Mouse (Mus musculus) stomach, postnatal 0 days (tissue): ENCODE measurements around the gene Kbtbd7. TPM values are rescaled to one million over a fixed set of nuclear protein-coding genes. Genes with fewer than 3 reads are reported as not detected.
"Not testable (repeated sequence)": the region's sequence is repeated elsewhere in the genome, so short reads cannot be mapped to it uniquely, and the experiment has no call there.

ENCODE experiments used
- ATAC-seq: fragments of 200-750 bp; cut with Nextera tagmentation; 2 replicates; pipeline ENCODE4 v1.8.0; 2017; ENCODE audit not compliant: low FRiP score, low TSS enrichment
- DNase-seq: peaks from one replicate; pipeline ENCODE4 v3.0.0-alpha.2; 2016; ENCODE audit warnings: low spot score
- H3K27ac ChIP-seq: fragments of 300-500 bp; sonication (generic); replicated peaks from 2 replicates; pipeline ENCODE4 v1.5.1; 2014; ENCODE audit warnings: mild to moderate bottlenecking, control low read depth
- H3K27me3 ChIP-seq: fragments of 300-500 bp; sonication (generic); 2 replicates; pipeline ENCODE4 v1.6.1; 2014; ENCODE audit warnings: low read length; ENCODE audit not compliant: control insufficient read depth, insufficient read depth
- H3K36me3 ChIP-seq: fragments of 300-500 bp; sonication (generic); 2 replicates; pipeline ENCODE4 v1.6.1; 2014; ENCODE audit warnings: low read length, mixed read lengths; ENCODE audit not compliant: control insufficient read depth, insufficient read depth
- H3K4me1 ChIP-seq: fragments of 300-500 bp; sonication (generic); replicated peaks from 2 replicates; pipeline ENCODE4 v1.6.1; 2014; ENCODE audit warnings: antibody characterized with exemption; ENCODE audit not compliant: control insufficient read depth, insufficient read depth
- H3K4me2 ChIP-seq: fragments of 300-500 bp; sonication (generic); replicated peaks from 2 replicates; pipeline ENCODE4 v1.6.1; 2014; ENCODE audit warnings: low read depth, mild to moderate bottlenecking, control low read depth, moderate library complexity
- H3K4me3 ChIP-seq: fragments of 300-500 bp; sonication (generic); 2 replicates; pipeline ENCODE4 v1.5.1; 2014; ENCODE audit warnings: low read depth, low read length, control low read depth
- H3K9ac ChIP-seq: fragments of 300-500 bp; sonication (generic); 2 replicates; pipeline ENCODE4 v1.6.1; 2014; ENCODE audit warnings: mild to moderate bottlenecking, low read length, control low read depth, mixed read lengths
- H3K9me3 ChIP-seq: fragments of 300-500 bp; sonication (generic); 2 replicates; pipeline ENCODE4 v1.6.1; 2016; ENCODE audit warnings: low read length; ENCODE audit not compliant: control insufficient read depth
- CTCF ChIP-seq: IDR thresholded peaks from 2 replicates; pipeline ENCODE4 v1.5.1; 2016; ENCODE audit warnings: antibody characterized with exemption, low read depth, mild to moderate bottlenecking, moderate library complexity
- EP300 ChIP-seq: optimal IDR thresholded peaks from 2 replicates; pipeline ENCODE3; 2016; ENCODE audit warnings: antibody characterized with exemption
- WGBS: fragments of 180-500 bp; shearing (Covaris S2); extraction: QIAGEN DNeasy Blood & Tissue Kit; methylation state at CpG from one replicate; pipeline ENCODE4 v1.1.7; 2014; 5-methylcytosine and 5-hydroxymethylcytosine counted together
- polyA plus RNA-seq: library from polyadenylated mRNA; unstranded; fragments of >200 nt; fragmentation: Nextera tagmentation; extraction: Ambion mirVana; gene quantifications from 2 replicates; pipeline ENCODE4 v1.2.1, GENCODE M21; 2015

Gene Kbtbd7
- polyA plus RNA-seq, 1 experiment from 2014 or later: 5.1 TPM

DNA sequence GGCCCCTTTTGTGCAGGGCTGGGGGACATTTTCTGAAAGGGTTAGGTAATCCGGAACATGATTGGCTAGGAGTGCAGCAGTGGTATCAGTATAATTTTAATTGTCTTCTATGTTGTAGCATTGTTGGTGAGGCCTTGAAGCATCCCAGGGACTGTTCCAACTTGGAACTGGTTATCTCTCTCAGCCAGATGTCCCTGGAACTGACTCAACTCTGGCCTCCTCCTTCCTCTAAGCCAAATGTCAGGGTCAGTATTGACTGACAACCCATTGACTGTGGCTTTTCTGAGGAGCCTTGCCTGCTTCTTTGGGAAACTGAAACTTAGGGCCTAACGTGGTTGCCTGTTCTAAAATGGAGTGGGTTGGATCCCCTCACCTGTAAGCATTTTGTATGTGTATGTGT is 14.3 kb downstream of the Kbtbd7 start:
- Histone ChIP-seq H3K9ac (no peak overlapping the region), H3K27me3 (no peaks in the 10 kb centered on the region), H3K36me3 (no peaks in the 10 kb centered on the region), H3K4me3 (no peak overlapping the region), H3K9me3 (no peaks in the 10 kb centered on the region), H3K4me2 (no peak overlapping the region), H3K4me1 (no peaks in the 10 kb centered on the region), H3K27ac (no peak overlapping the region)
- no peak for DNase-seq
- ATAC-seq: no peak
- TF ChIP-seq CTCF: no peak
- TF ChIP-seq EP300: no peak
- 84% methylated on average over 2 of the region's 2 CpGs for WGBS

DNA sequence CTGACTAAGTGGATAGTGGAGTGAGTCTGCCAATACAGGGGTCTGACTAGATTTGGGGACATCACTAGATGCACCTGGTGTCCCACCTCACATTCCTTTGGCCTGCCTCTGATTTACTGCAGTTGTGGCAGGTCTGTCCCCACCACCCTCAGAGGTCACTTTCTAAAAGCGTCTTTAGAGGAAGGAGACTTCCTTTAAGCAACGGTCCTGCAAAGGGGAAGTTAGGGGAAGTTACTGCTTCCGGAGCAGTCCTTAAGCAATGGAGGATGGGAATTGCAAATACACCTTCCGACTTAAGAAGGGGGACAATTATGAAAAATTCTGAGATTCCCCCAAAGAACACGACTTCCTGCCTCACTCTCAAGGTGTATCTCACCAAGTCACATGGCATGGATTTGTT is 15.1 kb downstream of the Kbtbd7 start:
- H3K4me2 ChIP-seq: no peak overlapping the region
- H3K4me3 ChIP-seq: no peak overlapping the region
- no peak overlapping the region for H3K9ac ChIP-seq
- no peak for ATAC-seq
- no peak overlapping the region for H3K27ac ChIP-seq
- no peaks in the 10 kb centered on the region for H3K36me3 ChIP-seq
- H3K27me3 ChIP-seq: no peaks in the 10 kb centered on the region
- 71% methylated on average over 5 of the region's 5 CpGs for whole genome bisulfite sequencing
- no peaks in the 10 kb centered on the region for H3K4me1 ChIP-seq
- TF ChIP-seq CTCF: no peak
- TF ChIP-seq EP300: no peak
- H3K9me3 ChIP-seq: no peaks in the 10 kb centered on the region
- no peak for DNase-seq

DNA sequence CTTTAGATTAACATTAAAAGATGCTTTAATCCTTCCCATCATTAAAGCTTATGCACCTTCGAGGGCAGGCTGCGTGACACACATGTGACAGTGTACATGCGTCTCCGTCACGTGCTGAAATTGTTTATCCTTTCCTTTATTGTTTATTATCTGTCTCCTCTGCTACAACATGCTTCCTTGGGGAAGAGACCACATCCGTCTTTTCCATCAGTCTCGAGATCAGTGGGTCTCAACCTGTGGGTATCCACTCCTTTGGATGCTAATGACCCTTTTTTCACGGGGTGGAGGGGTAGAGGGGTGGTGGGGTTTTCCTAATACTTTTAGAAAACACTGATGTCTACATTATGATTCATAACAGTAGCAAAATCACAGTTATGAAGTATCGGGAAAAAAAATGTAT is 18.3 kb downstream of the Kbtbd7 start:
- Histone ChIP-seq H3K9me3 (no peaks in the 10 kb centered on the region), H3K4me3 (no peak overlapping the region), H3K9ac (no peak overlapping the region), H3K4me1 (no peaks in the 10 kb centered on the region), H3K27me3 (no peaks in the 10 kb centered on the region), H3K36me3 (no peaks in the 10 kb centered on the region), H3K27ac (no peak overlapping the region), H3K4me2 (no peak overlapping the region)
- DNase-seq (no peak), ATAC-seq (no peak)
- WGBS: 82% methylated on average over 9 of the region's 9 CpGs
- no peak for TF ChIP-seq CTCF

DNA sequence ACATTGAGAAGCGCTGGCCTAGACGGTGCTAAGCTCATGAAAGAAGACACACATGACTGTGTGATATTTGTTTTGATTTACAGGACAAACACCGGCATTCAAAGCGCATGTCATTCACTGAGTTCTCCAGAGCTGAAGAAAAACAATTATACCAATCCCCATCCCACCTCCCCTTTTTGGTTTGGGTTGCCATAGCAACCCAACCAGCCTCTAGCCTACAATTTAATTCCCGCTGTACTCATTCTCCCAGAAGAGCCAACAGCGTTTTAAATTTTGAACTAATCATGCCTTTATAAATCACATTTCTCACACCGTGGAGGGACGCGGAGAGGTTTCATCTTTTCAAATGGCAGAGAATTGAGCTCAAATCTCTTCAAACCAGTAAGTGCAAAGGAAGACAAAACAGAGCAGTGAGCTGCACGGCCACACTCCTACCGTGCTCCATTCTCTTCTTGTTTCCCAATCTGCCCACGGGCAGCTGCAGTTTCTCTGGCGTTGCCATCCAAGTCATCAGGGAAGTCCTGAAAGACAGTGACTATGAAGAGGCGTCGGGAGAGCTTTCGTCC is 18.8 kb downstream of the Kbtbd7 start:
- Histone ChIP-seq H3K27me3 (no peaks in the 10 kb centered on the region), H3K4me1 (no peaks in the 10 kb centered on the region), H3K4me2 (no peak overlapping the region), H3K9ac (no peak overlapping the region), H3K4me3 (no peak overlapping the region), H3K36me3 (no peaks in the 10 kb centered on the region), H3K27ac (no peak overlapping the region), H3K9me3 (no peaks in the 10 kb centered on the region)
- DNase-seq: no peak
- no peak for TF ChIP-seq CTCF
- TF ChIP-seq EP300: no peak
- ATAC-seq: no peak
- WGBS: 73% methylated on average over 16 of the region's 16 CpGs

DNA sequence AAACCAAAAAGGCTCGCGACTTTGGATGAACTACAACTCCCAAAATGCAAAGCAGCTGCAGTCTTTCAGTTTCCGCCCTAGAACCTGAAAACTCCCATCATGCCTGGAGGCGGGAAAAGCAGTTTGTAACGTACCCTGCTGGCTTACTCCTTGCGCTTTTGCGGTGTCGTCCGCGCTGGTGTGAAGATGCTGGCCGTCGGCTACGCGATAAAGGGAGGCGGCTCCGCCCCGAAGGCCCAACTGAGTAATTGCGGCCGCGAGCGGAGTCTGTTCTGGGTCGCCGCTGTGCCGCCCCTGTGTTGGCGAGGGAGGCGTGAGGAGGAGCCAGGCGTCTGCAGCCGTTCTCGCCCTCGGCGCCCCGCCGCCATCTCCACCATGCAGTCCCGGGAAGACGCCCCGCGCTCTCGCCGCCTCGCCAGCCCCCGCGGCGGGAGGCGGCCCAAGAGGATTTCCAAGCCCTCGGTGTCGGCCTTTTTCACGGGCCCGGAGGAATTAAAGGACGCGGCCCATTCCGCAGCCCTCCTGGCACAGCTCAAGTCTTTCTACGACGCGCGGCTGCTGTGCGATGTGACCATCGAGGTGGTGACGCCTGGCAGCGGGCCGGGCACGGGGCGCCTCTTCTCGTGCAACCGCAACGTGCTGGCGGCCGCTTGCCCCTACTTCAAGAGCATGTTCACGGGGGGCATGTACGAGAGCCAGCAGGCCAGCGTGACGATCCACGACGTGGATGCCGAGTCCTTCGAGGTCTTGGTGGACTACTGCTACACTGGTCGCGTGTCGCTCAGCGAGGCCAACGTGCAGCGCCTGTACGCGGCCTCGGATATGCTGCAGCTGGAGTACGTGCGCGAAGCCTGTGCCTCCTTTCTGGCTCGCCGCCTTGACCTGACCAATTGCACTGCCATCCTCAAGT is 25.6 kb downstream of the Kbtbd7 start, which contains the start of gene Kbtbd6:
TSS of gene Kbtbd6 (plus strand) at position 155 of the 910 bp plus-strand sequence.
- H3K27ac ChIP-seq, H3K9ac ChIP-seq, H3K36me3 ChIP-seq, H3K4me1 ChIP-seq, H3K27me3 ChIP-seq, H3K9me3 ChIP-seq: not testable (repeated sequence)
- Histone ChIP-seq H3K4me3 (peak within 1 kb of the TSS; percentile 47), H3K4me2 (peak within 1 kb of the TSS; percentile 70)
- ATAC-seq: peak; percentile 90
- DNase-seq: peak; percentile 85
- WGBS: 8% methylated on average over 36 of the region's 89 CpGs

DNA sequence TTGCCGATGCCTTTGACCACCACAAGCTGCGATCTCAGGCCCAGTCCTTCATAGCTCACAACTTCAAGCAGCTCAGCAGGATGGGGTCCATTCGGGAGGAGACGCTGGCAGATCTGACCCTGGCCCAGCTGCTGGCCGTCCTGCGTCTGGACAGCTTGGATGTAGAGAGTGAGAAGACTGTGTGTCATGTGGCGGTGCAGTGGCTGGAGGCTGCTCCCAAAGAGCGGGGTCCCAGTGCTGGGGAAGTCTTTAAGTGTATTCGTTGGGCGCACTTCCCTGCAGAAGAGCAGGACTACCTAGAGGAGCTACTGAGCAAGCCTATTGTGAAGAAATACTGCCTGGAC is 26.3 kb downstream of the Kbtbd7 start:
- H3K4me3 ChIP-seq, DNase-seq, H3K9ac ChIP-seq, H3K27ac ChIP-seq, H3K36me3 ChIP-seq, H3K4me2 ChIP-seq, ATAC-seq, H3K9me3 ChIP-seq, H3K27me3 ChIP-seq, H3K4me1 ChIP-seq: not testable (repeated sequence)
- 98% methylated on average over 5 of the region's 10 CpGs for WGBS
